Mouse (Mus musculus) mouse trophoblast stem cell (cell line): ENCODE measurements around the gene Sh2b3.

Experiments
- in situ Hi-C, 2 experiments: fragments of 300-500 bp; cut with MseI, MboI; formaldehyde crosslinking; loops; 2 replicates in 1 of 2; 3 replicates in 1 of 2; pipeline ENCODE4 v1.15.1; 2025

Gene Sh2b3

DNA sequence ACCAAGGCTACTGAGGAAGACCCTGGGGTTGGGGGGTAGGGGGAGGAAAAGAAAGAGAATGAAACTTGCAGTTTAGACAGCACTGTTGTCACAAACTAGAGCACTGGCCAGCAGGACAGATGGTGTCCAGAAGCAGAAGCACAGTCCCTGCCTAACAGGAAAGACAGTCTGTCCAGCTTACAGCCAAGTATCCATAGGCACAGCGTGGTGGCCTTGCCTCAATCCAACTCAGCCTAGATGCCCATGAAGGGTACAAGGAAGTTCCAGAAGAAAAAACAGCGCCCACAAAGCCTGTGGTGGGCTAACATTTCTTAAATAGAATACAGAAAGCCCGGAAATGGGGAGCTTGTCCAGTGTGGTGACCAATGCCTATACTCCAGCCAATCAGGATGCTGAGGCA is 11.8 kb downstream of the Sh2b3 start:
- in situ Hi-C loops, result no loop called here

- in situ Hi-C loops, result no loop called here
Observed at GRCm38 (mm10) chr5:121824121-121824520, 13.3 kb downstream of the Sh2b3 start.

DNA sequence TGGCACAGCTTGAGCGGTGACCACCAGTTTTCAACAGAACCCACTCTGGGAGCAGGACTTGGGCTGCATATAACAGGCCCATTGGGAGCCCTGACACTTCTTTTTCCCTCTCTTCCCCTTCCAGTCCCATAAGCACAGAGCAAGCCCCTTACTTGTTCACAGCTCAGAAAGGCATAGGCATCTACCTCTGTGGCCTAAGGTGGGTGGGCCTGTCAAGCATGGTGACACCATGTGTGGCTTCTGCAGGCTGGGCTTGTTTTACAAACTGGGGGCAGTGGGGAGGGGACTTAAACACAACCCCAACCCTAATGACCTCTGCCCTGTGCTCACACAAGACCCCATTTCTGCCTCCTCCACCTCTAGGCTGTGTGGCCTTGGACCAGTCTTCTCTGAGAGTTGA is 13.8 kb downstream of the Sh2b3 start:
- in situ Hi-C loops, result no loop called here

DNA sequence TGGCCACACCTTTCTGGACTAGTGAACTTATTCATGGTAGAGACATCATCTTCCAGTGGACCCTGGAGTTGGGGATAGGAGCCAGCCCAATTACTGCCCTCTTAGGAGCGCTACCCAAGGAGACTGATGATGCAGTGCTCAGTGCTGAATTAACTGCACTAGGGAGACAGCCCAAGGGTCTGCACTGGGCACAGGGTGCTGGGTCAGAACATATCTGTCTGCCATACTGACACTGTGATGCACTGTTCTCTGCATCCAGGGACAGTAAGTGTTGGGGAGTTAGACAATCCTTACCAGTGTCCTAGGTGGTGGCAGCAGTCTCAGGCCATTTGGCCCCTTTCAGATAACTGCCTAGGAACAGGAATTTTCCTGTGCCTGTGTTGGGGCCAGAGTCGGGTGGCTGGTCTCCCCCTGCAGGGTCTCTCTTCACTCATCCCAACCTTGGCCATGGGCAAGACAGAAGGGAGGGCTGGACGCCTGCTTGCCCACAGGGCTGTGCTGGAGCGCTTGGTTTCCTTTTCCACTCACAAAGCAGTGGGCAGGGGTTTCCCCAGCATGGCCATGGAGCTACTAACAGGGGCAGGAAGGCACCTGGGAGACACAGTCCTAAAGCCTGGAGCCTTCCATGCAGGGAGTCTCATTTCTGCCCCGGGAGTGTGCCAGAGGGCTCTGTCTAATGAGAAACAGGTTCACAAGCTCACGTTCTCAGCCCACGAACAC is 14.5 kb downstream of the Sh2b3 start:
- in situ Hi-C loops, result no loop called here

- in situ Hi-C loops, result no loop called here
Observed at GRCm38 (mm10) chr5:121821552-121821951, 15.9 kb downstream of the Sh2b3 start.

DNA sequence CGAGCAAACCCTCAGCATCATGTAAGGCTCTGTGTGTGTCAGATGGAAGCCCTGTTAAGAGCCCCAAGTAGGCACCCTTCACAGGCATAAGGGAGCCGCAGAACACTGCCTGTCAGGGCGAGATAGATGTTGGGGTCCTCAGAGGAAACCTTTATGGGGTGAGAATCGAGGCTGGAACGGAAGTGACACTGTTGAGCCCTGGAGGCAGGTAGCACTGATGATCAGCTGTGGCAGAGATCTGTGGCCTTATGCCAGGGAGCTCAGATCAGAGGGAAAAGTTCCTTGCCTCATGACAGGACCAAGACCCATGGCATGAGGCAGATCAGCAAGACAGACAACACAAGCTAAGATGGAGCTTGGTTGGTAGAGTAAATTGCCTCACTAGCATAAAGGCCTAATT is 16.3 kb downstream of the Sh2b3 start:
- in situ Hi-C loops, result no loop called here

DNA sequence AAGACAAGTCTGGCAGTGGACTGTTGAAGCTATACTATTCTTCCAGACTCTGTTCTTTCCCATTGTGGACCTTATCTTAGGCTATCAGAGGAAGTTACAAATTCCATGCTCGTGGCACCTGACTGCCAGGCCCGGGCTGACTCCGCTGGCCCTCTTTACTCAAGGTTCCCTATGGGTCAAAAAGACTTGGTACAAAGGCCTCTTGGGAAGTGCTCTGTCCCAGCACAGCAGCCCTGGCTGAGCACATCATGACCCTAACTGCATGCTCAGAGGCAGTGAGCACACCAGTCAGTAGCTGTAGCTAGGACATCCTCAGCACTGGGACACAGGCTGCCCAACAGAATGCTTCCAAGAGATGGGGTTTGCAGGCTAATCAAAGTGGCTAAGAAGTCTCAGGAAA is 16.8 kb downstream of the Sh2b3 start:
- in situ Hi-C loops, result no loop called here

GRCm38 (mm10) chr5:121820161-121820560 is 17.3 kb downstream of the Sh2b3 start:
- in situ Hi-C loops, result no loop called here

DNA sequence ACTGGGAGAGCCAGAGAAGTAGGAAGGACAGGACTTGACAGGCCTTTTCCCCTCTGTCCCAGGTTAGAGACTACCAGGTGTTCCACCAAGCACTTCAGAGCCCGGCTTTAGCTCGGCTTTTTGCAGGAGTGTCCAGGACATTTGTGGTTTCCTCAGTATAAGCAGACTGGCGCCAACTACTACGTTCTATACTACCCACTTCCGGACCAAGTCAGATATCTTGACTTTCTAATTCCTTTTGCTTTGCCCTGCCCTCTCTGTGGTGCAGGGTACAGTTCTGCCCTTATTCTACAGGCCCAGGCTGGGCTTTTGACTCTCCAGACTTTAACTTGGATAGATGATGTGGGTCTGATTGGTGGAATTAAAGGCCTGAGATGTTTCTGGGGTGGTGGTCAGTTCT is 17.9 kb downstream of the Sh2b3 start:
- in situ Hi-C loops, result no loop called here

- in situ Hi-C loops, result no loop called here
Observed at GRCm38 (mm10) chr5:121818862-121819261, 18.6 kb downstream of the Sh2b3 start.

DNA sequence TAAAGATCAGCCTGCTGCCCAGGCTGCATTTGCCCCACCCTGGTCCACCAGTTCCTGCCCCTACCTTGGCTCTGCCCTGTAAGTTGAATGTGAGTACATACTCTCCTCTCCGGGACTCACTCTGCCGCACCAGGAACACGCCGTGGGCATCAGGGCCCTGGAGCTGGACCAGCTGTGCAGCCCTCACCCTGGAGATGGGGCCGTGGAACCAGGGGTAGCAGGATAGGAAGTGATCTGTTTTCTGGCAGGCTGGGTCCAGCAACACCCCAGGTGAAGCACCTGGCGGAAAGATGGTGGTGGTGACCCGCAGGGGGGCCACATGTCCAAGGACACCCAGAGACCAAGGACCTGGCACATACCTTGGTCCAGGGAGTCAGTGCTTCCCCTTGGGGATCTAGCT is 19.0 kb downstream of the Sh2b3 start:
- in situ Hi-C loops, result no loop called here

DNA sequence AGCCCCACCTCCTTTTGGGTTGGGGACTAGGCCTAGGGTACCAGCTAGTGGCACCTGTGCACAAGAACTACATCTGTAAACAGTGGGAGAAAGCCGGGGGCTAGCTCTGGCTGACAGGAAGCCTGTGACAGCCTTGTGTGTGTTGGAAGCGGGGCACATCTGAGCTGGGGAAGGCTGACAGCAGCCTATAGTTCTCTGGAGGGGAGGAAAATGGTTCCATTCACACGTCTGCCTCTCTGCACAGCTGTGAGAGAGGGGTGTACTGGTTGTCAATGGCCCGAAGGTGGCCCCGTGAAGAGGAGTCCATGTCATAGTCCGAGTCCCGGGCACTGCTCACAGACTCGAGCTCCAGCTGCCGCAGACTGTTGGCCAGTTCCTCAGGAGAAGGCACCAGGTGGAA is 19.9 kb downstream of the Sh2b3 start:
- in situ Hi-C loops, result no loop called here

DNA sequence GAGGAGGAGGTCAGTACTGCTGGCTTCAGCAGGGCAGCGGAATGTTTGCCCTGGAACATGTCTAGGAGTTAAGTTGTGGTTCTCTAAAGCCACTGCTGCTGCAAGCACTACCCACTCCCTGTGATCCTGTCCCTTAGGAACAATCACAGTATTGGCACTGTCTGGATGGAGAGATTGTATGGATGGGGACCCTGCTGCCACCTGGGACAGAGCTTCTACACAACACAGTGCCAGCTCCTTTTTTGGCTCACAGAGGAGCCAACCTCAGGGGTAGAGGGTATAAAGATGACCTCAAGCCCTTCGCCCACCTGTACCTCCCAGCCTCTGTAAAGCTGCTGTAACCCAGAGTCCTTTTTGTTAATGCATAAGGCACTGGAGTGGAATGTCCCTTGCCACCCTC is 20.8 kb downstream of the Sh2b3 start:
- in situ Hi-C loops, result no loop called here

DNA sequence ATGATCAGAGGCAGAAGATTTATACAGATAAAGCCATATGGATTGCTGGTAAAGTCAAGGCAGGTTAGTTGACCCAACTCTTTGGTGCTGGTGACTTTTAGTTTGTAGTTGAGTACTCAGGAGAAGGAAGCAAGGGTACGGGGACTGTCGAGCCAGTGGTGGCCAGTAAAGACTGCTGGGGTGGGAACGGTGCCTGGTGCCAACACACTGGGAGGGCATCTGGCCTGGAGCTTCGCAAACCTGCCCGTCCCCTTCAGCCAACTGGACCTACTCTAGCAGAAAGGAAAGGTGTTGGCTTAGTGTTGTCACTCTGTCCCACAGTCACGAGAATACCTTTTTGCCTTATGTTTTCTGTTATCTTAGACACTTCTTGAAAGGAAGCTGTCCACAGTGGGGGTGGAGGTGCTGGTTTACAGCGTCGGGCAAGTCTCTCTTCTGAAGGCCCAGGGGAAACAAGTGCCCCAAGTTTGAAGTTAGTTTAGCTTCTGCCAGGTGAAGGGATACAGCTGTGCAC is 21.5 kb downstream of the Sh2b3 start:
- in situ Hi-C loops, result no loop called here

GRCm38 (mm10) chr5:121815067-121815466 is 22.4 kb downstream of the Sh2b3 start:
- in situ Hi-C loops, result no loop called here

- in situ Hi-C loops, result no loop called here
Observed at GRCm38 (mm10) chr5:121813744-121814143, 23.7 kb downstream of the Sh2b3 start.

DNA sequence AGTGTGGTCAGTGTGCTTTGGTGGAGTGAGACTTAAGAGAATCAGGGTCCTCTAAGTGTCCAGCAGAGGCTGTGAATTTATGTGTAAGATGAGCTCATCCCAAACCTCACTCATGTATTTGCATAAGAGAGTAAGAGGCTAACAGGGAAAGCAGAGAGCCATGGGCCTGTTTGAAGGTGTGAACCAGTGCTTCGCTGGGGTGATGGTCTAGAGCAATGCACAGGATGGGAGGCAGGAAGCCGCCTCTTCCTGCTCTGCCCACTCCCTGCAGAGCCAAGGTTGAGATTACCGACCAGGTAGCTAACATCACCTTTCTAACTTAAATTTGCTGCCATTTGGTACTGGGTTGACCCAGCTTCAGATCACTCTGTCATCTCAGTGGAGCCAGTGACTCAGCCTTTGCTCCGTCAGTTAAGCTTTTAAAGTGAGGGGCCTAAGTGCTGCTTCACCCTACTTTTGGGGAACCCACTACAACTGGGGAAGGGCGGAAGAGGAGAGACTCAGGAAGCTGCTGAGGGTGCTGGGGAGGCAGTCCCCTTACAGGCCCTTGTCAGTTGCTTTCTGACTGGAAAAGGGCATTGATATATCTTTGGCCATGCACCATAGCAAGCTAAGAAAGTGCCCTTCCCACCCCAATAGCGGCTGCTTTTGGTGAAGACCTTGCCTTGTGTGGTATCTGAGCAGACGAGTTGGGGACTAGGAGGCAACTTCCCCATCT is 24.8 kb downstream of the Sh2b3 start:
- in situ Hi-C loops, result no loop called here

DNA sequence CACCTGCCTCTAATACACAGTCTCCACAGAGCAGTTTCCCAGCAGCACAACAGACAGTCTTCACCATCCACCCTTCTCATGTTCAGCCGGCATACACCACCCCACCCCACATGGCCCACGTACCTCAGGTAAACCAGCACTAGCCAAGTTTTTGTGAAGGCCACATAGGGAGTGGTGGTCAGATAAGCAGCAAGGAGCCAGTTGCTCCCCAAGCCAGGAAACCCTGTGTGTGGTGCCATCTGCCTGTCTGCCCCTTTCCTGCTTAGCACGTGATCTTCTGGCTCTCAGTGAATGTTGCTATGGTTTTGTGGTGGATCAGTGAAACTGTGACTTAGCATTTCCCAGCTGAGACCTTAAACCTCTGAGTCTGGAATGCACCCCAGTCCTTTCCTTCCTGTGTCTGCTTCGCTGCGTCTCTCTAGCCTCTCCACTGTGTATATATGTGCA is 25.9 kb downstream of the Sh2b3 start:
- in situ Hi-C loops, result no loop called here

GRCm38 (mm10) chr5:121810331-121811151 is 26.9 kb downstream of the Sh2b3 start:
- in situ Hi-C loops, result no loop called here

- in situ Hi-C loops, result no loop called here
Observed at GRCm38 (mm10) chr5:121809667-121810224, 27.7 kb downstream of the Sh2b3 start.

DNA sequence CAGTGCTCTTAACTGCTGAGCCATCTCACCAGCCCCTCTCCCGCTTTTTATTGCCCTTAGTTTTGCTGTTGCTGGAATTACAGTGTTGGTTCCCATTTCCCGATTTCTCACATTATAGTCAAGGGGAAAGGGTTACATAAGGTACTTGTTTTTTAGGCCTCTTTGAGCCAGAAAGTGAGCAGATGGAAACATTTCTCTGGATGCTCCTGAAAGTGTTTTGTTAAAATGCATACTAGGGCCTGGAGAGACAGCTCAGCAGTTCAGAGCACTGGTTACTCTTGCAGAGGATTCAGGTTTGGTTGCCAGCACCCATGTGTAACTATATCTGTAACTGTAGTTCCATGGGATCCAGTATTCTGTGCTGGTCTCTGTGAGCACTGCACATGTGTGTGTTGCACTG is 29.2 kb downstream of the Sh2b3 start:
- in situ Hi-C loops, result no loop called here

DNA sequence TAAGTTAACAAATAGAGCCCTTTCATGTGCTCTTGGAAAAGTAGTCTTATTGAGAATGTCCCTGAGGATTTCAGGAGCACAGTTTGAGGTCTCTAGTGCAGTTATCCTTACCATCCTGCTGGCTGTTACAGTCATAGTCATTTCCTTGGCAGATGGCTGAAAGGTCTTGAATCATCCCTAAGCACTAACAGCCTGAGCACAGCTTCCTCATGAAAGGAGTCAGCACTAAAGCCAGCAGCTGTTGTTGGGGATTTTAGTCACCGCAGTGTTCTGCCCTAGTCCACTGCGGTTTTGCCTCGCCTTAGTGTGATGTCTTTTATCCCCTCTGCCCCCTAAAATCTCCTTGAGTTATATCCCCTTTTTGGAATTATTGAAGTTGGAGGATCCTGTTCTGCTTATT is 30.3 kb downstream of the Sh2b3 start:
- in situ Hi-C loops, result no loop called here
